Mouse (Mus musculus) embryonic fibroblast, embryonic 13.5 days (primary cell): ENCODE measurements around the gene Carnmt1.

ENCODE experiments used
- CTCF ChIP-seq: IDR thresholded peaks from 2 replicates; pipeline ENCODE4 v1.5.1; 2011; ENCODE audit warnings: mild to moderate bottlenecking, control low read depth, low read length, moderate library complexity, borderline replicate concordance; ENCODE audit not compliant: insufficient read depth
- POLR2A ChIP-seq: IDR thresholded peaks from 2 replicates; pipeline ENCODE4 v1.6.1; 2011; ENCODE audit warnings: low read depth, mild to moderate bottlenecking, control low read depth, low read length, moderate library complexity

DNA sequence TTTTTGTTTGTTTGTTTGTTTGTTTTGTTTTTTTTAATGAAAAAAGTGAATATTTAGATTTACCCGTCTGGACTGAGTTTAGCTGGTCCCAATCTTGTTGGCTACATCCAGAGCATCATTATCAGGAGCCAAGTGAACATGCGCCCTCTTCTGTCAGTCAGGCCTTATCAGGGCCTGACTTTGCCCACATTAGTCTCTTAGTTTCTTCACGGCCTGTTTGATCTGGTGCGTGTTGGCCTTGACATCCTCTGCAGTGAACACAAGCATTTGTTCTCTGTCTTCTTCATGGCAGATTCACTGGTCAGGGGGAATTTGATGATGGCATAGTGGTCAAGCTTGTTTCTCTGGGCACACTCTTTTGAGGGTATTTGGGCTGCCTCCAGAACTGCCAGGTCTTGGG is 11.6 kb downstream of the Carnmt1 start:
- TF ChIP-seq CTCF (no peak), POLR2A (no peak)
